Mouse (Mus musculus) G1E-ER4 (cell line): Measurements from ENCODE around the gene Pxn. TPM values are rescaled to one million over a fixed set of nuclear protein-coding genes. Genes with fewer than 3 reads are reported as not detected.

Experiments
- GATA1 ChIP-seq: IDR thresholded peaks from one replicate; pipeline ENCODE4 v1.8.0; 2012; ENCODE audit warnings: low read length, inconsistent platforms
- polyA plus RNA-seq: library from polyadenylated mRNA; stranded (reverse); fragments of >175 nt; gene quantifications from 2 replicates; pipeline ENCODE4 v1.2.3, GENCODE M21; 2012

Gene Pxn
- polyA plus RNA-seq, 1 experiment, result 44.1 TPM

DNA sequence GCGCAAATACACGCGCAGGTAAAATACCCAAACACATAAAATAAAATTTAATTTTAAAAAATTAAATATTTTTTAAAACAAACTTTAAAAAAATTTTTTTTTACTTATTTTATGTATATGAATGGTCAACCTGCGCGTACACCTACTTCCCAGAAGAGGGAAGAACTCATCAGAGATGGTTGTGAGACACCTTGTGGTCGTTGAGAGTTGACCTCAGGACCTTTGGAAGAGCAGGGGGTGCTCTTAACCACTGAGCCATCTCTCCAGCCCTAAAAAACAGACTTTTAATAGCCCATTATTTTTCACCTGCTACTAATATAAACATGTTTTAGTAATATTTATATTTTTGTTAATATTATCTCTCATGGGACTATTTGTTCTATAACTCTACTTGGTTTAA, 23.1 kb upstream of the Pxn start:
- TF ChIP-seq GATA1, result no peak

- no peak for TF ChIP-seq GATA1
These were observed 22.2 kb upstream of the Pxn start, which contains the start of gene Sirt4 for GRCm38 (mm10) chr5:115483947-115484920. TSS of gene Sirt4 (minus strand) at chr5:115484725.

DNA sequence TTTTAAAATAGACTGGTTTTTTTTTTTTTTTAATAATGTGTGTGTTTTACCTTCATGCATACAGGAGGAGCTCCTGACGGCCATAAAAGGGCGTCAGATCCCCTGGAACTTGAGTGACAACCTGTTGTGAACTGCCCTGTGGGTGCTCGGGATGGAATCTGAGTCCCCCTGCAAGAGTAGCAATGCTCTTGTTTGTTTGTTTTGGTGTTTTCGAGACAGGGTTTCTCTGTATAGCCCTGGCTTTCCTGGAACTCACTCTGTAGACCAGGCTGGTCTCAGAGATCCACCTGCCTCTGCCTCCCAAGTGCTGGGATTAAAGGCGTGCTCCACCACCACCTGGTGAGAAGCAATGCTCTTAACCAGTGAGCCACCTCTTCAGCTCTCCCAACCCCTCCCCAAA, 21.5 kb upstream of the Pxn start:
- TF ChIP-seq GATA1, result no peak

DNA sequence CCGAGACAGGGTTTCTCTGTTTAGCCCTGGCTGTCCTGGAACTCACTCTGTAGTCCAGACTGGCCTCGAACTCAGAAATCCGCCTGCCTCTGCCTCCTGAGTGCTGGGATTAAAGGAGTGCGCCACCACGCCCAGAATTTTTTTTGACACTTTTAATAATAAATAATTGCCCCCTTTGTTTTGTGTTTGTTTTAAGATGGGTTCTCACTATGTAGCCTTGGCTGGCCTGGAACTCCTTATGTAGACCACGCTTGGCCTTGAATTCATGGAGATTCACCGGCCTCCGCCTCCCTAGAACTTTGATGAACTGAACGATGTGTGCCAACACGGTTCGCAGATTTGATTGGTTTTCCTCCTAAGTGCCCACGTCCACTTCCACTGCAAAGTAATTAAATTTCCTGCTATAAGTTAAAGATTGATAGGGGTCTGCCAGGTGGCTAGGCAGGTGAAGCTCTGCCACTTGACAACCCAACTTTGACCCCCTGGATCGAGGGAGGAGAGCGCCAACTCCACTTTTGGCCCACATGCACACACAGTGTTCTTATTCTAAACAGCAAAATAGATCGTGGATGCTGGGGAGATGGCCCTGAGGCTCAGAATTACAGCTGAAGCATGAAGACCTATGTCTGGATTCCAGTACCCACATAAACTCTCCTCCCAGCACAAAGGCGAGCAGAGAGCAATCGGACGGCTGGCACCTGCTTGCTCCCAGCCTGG, 20.8 kb upstream of the Pxn start:
- no peak for TF ChIP-seq GATA1

DNA sequence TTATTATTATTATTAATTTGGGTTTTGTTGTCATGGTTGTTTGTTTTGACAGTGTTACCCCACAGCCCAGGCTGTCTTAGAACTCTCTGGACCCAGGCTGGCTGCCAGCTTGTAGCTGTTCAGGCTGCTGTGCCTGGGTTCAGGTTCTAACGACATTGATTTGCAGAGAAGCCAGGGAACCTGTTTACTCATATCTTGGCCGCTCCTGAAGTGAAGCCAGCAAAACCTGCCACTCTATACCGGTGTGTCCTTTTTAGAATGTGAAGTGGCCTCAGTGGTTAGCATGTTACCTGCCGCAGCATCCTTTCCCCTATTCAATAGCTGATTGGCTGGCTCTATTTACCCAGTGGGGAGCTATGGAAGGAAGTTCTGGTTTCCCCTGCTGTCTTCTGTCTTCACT, 19.8 kb upstream of the Pxn start:
- TF ChIP-seq GATA1, result no peak

DNA sequence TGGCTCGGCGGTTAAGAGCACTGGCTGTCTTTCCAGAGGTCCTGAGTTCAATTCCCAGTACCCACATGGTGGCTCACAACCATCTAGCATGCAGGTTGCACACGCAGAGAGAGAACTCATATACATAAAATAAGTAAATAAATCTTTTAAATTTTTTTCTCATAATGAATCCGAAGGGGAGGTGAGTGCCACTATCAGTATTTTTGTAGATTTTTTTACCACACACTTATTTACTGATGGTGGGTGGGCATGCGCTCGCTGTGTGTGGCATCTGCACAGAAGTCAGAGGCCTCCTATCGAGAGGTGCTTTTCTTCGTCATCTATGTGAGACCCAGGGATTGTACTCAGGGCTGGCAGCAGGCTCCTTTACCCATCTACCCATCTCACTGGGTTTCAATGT, 19.1 kb upstream of the Pxn start:
- TF ChIP-seq GATA1, result no peak

- no peak for TF ChIP-seq GATA1
These were observed 18.4 kb upstream of the Pxn start for GRCm38 (mm10) chr5:115487942-115488580.

DNA sequence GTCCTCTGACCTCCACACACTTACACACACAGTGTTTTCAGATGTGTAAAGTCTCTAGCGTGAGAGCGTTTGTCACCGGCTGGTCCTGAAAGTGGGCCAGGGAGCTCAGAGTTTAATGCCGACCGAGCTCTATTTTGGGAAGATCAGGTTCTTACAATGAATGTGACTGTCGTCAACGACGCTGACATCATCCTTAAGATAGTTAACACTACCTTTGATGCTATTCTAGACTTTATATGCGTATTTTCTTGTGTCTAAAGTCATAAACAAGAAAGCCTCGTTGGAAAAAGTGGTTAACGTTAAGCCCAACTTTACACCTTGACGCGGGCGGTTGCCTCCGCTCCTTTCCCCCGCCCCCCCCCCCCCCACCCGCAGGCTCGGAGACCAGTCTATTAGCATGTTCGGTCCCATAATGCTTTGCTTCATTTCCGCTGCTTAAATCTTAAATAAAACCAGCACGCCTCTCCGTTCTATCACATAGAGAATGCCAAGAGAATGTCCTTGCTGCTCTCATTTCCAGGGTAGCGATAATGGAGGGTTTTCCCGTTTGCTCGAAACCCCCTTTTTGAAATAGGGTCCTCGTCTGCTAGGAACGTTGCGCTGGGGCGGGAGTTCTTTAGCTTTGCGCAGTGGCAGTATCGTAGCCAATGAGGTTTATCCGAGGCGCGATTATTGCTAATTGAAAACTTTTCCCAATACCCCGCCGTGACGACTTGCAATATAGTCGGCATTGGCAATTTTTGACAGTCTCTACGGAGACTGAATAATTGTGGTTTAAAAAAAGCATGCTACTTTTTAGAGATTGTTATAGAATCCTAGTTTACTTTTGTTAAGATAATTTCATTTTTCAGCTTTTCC, 17.4 kb upstream of the Pxn start:
- no peak for TF ChIP-seq GATA1

- TF ChIP-seq GATA1, result no peak
These were observed 16.5 kb upstream of the Pxn start for GRCm38 (mm10) chr5:115489699-115490637.

DNA sequence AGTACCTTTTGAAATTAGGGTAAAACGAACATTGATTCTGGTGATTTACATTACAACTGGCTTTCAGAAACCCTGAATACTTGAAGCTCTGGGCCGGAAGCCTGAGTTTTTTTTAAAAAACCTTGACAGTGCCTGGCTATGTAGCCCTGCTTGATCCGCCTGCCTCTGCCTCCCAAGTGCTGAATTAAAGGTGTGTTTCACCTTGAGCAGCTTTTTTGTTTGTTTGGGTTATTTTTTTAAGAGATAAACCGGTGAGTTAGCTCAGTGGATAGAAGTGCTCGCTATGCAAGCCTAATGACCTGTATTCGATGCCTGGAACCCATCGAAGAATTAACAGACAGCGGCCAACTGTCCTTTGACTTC, 15.9 kb upstream of the Pxn start:
- no peak for TF ChIP-seq GATA1

GRCm38 (mm10) chr5:115491076-115491475, 15.4 kb upstream of the Pxn start:
- TF ChIP-seq GATA1, result no peak

GRCm38 (mm10) chr5:115491771-115492322, 14.6 kb upstream of the Pxn start:
- no peak for TF ChIP-seq GATA1

GRCm38 (mm10) chr5:115492711-115493335, 13.7 kb upstream of the Pxn start:
- TF ChIP-seq GATA1, result no peak
